Mouse (Mus musculus) midbrain, embryonic 14.5 days (tissue): ENCODE results near the gene Gm28557. TPM values are rescaled to one million over a fixed set of nuclear protein-coding genes. Genes with fewer than 3 reads are reported as not detected.

Experiments used
- ATAC-seq: fragments of 200-750 bp; cut with Nextera tagmentation; 2 replicates; pipeline ENCODE4 v1.8.0; 2017; ENCODE audit warnings: moderate number of reproducible peaks, moderate library complexity; ENCODE audit not compliant: low FRiP score, low TSS enrichment
- DNase-seq: peaks from one replicate; pipeline ENCODE4 v3.0.0-alpha.2; 2015
- H3K27ac ChIP-seq: fragments of 300-500 bp; sonication (generic); replicated peaks from 2 replicates; pipeline ENCODE4 v1.5.1; 2014; ENCODE audit warnings: mild to moderate bottlenecking, low read depth, low read length, moderate library complexity
- H3K27me3 ChIP-seq: fragments of 300-500 bp; sonication (generic); 2 replicates; pipeline ENCODE4 v1.6.1; 2014; ENCODE audit warnings: low read length, control low read depth, mixed read lengths; ENCODE audit not compliant: control insufficient read depth, insufficient read depth
- H3K36me3 ChIP-seq: fragments of 300-500 bp; sonication (generic); 2 replicates; pipeline ENCODE4 v1.6.1; 2014; ENCODE audit warnings: low read length, control low read depth; ENCODE audit not compliant: control insufficient read depth, insufficient read depth
- H3K4me1 ChIP-seq: fragments of 300-500 bp; sonication (generic); 2 replicates; pipeline ENCODE4 v1.6.1; 2014; ENCODE audit warnings: mild to moderate bottlenecking, antibody characterized with exemption, low read length, control low read depth; ENCODE audit not compliant: control insufficient read depth, insufficient read depth
- H3K4me2 ChIP-seq: fragments of 300-500 bp; sonication (generic); 2 replicates; pipeline ENCODE4 v1.6.1; 2014; ENCODE audit warnings: mild to moderate bottlenecking, low read length, moderate library complexity
- H3K4me3 ChIP-seq: fragments of 300-500 bp; sonication (generic); replicated peaks from 2 replicates; pipeline ENCODE4 v1.5.1; 2014; ENCODE audit warnings: low read depth, low read length
- H3K9ac ChIP-seq: fragments of 300-500 bp; sonication (generic); replicated peaks from 2 replicates; pipeline ENCODE4 v1.6.1; 2014; ENCODE audit warnings: mild to moderate bottlenecking, low read length, moderate library complexity
- H3K9me3 ChIP-seq: fragments of 300-500 bp; sonication (generic); 2 replicates; pipeline ENCODE4 v1.6.1; 2016; ENCODE audit warnings: low read length, control low read depth, mixed read lengths; ENCODE audit not compliant: control insufficient read depth
- WGBS: fragments of 180-500 bp; shearing (Covaris S2); extraction: QIAGEN DNeasy Blood & Tissue Kit; methylation state at CpG from one replicate; pipeline ENCODE4 v1.1.7; 2014; 5-methylcytosine and 5-hydroxymethylcytosine counted together
- polyA plus RNA-seq: library from polyadenylated mRNA; unstranded; fragments of >200 nt; fragmentation: Nextera tagmentation; extraction: Ambion mirVana; gene quantifications from 2 replicates; pipeline ENCODE4 v1.2.1, GENCODE M21; 2014

The Gm28557 gene
- polyA plus RNA-seq, 1 experiment from 2014 or later, result 2.0 TPM

DNA sequence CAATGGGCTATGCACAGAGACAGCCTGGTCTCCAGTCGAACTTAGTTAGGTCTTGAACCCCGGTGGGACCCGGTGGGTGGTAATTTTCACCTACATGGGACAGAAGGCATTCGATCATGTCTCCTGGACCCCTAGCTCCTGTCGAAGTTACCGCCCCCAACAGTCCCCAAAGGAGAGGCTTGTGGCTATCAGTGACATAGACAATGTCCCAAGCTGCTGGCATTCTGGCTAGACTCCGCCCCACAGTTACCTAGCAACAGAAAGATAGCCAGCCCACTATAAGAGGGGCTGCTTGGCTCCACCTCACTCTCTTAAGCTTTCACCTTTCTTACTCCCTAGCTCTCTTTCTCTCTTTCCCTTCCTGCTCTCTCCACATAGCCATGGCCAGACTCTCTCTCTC lies 46.0 kb downstream of the Gm28557 start:
- ATAC-seq (no peak), DNase-seq (no peak)
- no peak overlapping the region for H3K27ac ChIP-seq
- H3K36me3 ChIP-seq, result 0 out of 2 replicates have a peak, but pooled peaks cover 3% of the 10 kb centered on the region
- no peaks in the 10 kb centered on the region for H3K27me3 ChIP-seq
- no peak overlapping the region for H3K9ac ChIP-seq
- no peak overlapping the region for H3K4me3 ChIP-seq
- peaks cover 8% of the 10 kb centered on the region; the same call in 1 of the 2 replicates for H3K9me3 ChIP-seq
- H3K4me2 ChIP-seq, result no peak overlapping the region
- WGBS, result 57% methylated on average over 7 of the region's 7 CpGs
- peaks cover 6% of the 10 kb centered on the region; the same call in 1 of the 2 replicates for H3K4me1 ChIP-seq

DNA sequence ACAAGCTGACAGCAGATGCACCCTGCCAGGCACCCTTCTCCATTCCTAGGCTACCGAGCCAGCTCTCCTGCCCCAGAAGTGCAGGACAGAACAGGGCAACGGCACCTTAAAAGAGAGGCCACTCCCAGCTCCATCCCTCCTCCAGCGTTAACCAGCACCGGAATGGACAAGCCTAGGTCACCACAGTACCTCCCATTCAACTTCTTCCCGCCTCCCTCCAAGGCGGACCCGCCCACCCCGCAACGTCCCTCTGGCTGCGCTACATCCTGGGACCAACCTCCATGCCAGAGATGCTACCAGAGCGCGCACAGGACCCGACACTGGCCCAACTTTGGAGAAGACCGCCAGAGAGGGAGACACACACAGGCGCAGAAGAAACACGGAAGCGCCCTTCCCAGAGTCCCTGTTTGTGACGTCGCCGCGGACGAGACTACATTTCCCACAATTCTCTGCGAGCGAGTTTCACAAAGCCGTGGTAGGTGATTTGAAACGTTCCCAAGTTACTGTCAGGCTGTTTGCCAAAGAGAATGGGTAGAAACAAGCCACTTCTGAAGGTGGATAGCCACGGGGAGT lies 47.5 kb downstream of the Gm28557 start, which contains the start of gene Zfp712:
Gene Zfp712 (minus strand): TSS at position 385 of the 573 bp plus-strand sequence.
- peak; percentile 97 for DNase-seq
- Histone ChIP-seq H3K27ac (peak within 1 kb of the TSS; percentile 74), H3K27me3 (no peaks in the 10 kb centered on the region), H3K9me3 (peaks cover 6% of the 10 kb centered on the region; the same call in 1 of the 2 replicates), H3K36me3 (no peaks in the 10 kb centered on the region), H3K4me2 (peak within 1 kb of the TSS; percentile 74), H3K9ac (peak within 1 kb of the TSS; percentile 78), H3K4me1 (peaks cover 6% of the 10 kb centered on the region; the same call in 1 of the 2 replicates), H3K4me3 (peak within 1 kb of the TSS; percentile 72)
- peak; percentile 93 for ATAC-seq
- WGBS, result under 1% methylated on average over 27 of the region's 27 CpGs

DNA sequence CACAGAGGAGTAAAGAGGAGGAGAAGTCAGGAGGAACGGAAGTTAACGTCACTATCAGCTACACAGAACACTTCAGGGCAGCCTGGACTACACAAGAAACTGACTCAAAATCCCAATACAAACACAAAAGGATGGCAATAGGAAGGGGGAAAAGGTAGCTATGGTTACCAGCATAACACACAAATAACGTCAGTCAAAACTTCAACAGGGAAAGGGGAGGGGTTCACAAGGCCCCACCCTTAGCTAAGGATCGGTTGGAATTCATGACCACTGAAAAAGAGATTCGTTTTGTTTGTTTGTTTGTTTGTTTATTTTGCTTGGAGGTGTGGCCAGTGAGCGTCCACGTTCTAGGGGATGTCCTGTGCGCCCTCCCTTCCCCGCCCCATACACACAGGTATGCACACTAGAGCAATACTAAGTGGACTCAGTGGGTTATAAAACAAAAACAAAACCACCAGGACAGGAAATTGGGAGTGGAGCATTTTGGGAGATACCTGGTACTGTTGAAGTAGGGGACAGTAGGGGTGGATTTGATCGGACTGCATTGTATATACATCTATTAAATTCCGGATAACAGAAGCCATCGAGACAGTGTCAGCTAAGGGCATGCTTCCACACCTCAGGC lies 48.1 kb downstream of the Gm28557 start:
- DNase-seq, result peak; percentile 2
- H3K4me3 ChIP-seq, result peak overlapping the region; percentile 72
- ATAC-seq, result peak; percentile 39; the same call in 1 of the 2 replicates

More for the DNA sequence above, 48.1 kb downstream of the Gm28557 start:
- peaks cover 9% of the 10 kb centered on the region; the same call in 1 of the 2 replicates for H3K9me3 ChIP-seq
- H3K36me3 ChIP-seq, result no peaks in the 10 kb centered on the region
- peaks cover 6% of the 10 kb centered on the region; the same call in 1 of the 2 replicates for H3K4me1 ChIP-seq
- H3K9ac ChIP-seq, result peak overlapping the region; percentile 78
- H3K27me3 ChIP-seq, result no peaks in the 10 kb centered on the region
- peak overlapping the region; percentile 74 for H3K27ac ChIP-seq
- H3K4me2 ChIP-seq, result peak overlapping the region; percentile 74
- 3% methylated on average over 12 of the region's 12 CpGs for WGBS

Other genes starting within 250 kb of the Gm28557 start
- gene Gm10767, start 203.7 kb downstream of the Gm28557 start, polyA plus RNA-seq, result 3.5 and 3.8 TPM in 2 replicates
- gene Zfp712, start 47.4 kb downstream of the Gm28557 start, polyA plus RNA-seq, result 9.3 and 10.2 TPM in 2 replicates
- gene Zfp708, start 10.6 kb downstream of the Gm28557 start, polyA plus RNA-seq, result 12.4 and 12.6 TPM in 2 replicates
- gene Rslcan18, start 7.7 kb upstream of the Gm28557 start, polyA plus RNA-seq, result not detected in 2 replicates
- gene Zfp759, start 13.1 kb upstream of the Gm28557 start, polyA plus RNA-seq, result 5.5 and 5.8 TPM in 2 replicates
- gene Rsl1, start 64.6 kb upstream of the Gm28557 start, polyA plus RNA-seq, result 5.4 and 6.2 TPM in 2 replicates
- 1.5 and 3.1 TPM in 2 replicates for gene Zfp455, start 85.9 kb upstream of the Gm28557 start, polyA plus RNA-seq
- 7.0 and 8.3 TPM in 2 replicates for gene Zfp458, start 169.9 kb upstream of the Gm28557 start, polyA plus RNA-seq
- gene Zfp457, start 197.9 kb upstream of the Gm28557 start, polyA plus RNA-seq, result 0.76 and 0.92 TPM in 2 replicates
- 2.1 TPM in 2 replicates for gene Zfp595, start 224.0 kb upstream of the Gm28557 start, polyA plus RNA-seq